Mouse (Mus musculus) cerebellum, postnatal 36 days (tissue): Measurements from ENCODE around the gene Defb25.
A peak's percentile ranks its signal among the peaks of the same experiment; 100 is the strongest.
"Not testable (repeated sequence)": the region's sequence is repeated elsewhere in the genome, so short reads cannot be mapped to it uniquely, and the experiment has no call there.

ENCODE experiments used
- DNase-seq, 2 experiments: peaks; one replicate each; pipeline ENCODE4 v3.0.0; 2021 to 2022; ENCODE audit warnings: mixed read lengths in 2 of 2

Gene Defb25

DNA sequence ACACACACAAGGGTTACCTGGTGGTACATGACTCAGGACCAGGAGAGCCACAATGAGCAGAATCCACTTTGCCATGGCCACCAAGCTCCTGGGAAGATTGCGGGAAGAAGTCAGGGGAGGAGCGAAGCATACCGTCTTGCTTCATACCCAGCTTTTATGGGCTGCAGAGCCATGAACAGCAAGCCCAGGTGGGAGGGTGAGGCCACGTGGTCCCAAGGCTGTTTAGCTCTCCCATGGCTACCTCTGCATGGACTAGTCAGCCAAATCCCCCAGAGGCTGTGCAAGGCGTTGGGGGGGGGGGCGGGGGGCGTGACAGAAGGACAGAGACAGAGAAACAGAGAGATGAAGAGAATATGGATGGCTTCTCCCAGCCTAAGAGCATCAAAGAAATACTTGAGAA lies at the start of gene Defb25:
Defb25 (minus strand) TSS at position 101 of the 400 bp plus-strand sequence.
- no peak for DNase-seq

DNA sequence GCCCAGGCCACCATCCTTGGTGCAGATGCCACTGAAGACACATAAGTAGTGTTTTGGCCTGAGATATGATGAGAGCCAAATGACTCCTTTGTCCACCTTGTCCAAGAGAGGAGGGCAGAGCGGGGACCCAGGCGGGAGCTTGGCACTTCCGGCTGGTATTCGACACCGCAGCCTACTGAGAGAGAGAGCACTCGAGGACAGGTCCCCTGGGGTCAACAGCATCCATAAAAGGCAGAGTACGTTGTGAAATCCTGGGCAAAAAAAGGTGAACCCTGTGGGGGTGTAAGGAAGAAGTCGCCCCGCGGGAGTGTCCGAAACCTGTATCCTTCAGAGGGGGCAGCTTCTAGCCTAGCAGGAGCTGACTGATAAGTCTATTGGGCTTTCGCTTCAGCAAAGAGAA lies 49.3 kb upstream of the Defb25 start:
- DNase-seq: no peak

DNA sequence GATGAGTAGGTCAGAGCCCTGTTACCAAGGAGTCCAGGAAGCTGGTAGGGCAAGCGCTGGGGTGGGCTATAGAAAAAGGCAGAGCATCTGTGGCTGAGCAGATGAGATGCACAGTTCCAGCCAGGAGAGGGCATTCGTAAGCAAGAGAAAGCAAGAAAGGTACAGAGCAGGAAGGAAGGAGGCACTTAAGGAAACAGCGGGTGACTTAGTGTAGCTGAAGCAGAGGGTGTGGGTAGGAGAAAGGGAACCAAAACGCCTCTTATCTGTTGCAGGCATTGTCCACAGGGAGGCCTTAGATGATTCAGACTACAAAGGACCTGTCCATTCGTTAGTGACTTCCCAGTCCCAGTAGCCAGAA lies 48.8 kb upstream of the Defb25 start:
- DNase-seq: peak in 1 of 2 experiments; percentile 46

DNA sequence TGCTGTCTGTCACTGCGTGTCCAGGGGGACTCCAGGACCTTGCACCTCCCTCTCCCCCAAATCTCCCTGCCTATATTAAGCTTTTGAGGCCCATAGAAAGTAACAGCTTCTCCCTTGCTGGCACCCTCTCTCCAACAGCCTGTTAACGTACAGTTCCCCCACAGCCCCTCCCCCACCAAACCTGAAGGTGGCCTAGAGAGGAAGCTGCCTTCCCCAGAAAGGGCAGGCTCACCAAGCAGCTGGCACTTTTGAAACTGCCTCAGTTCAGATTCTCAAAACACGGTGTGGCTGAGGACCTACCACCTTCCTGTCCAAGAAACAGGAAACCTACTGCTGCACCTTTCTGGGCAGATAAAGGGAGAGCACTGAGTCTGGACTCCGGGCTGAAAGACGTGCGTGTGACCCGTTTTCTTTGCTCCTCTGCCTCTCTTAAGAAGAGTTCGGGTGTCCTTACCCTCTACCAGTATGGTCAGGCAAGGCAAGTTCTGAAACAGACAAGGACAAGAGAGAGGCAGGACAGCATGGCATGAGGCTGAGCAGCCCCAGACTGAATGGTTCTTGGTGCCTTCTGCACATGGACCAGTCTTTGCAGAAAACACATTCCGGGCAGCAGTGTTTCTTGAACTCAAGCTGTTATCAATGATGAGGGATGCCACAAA lies 48.3 kb upstream of the Defb25 start:
- no peak for DNase-seq

DNA sequence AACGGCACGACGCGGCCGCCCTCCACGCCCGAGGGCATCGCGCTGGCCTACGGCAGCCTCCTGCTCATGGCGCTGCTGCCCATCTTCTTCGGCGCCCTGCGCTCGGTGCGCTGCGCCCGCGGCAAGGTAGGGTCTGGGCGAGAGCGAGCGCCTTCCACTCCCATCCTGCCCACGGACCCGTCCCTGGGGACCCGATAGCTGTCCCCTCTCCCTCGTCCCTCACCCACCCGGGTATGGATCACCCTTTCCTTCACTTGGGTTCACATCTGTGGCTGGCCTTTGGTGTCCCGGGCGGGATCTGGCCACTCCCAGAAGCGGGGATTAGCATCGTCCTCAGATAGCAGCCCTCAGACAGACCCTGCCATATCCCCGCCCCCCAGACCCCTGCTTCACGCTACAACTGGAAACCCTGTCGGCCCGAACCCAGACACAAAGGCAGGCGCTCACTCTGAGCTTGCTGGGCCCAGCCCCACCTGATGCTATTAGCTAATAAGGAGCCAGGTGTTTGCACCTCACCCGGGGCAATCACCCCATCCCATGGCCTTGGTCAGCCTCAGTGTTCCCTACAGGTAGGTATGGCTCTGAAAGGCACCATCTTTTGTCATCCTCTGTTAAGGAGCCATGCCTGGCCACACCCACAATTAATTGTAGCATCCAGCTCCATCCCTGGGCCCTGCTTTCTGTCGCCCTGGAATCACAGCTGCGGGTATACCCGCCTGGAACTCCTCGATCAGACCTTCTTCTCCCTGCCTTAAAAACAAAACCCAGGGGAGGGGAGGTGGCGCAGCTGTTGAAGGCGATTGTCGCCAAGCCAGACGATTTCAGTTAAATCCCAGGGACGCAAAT lies 47.0 kb upstream of the Defb25 start:
- DNase-seq: no peak

DNA sequence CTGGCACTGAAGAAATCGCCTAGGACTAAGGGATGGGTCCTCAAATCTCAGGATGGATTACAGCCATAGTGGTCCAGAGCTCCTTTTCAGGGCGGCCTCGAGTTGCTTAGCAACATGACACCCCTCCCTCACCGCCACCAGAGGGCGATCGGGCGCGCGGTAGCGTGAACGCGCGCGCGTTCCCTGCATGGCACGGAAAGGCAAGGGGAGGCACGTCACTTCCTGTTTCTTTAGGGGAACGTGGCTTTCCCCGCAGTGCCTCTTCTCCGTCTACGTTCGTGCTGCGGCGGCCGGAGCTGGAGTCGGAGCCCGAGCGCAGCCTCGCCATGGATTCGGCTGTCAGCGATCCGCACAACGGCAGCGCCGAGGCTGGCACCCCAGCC lies 46.4 kb upstream of the Defb25 start, which contains the start of gene H13:
H13 (plus strand) TSS at position 206 of the 383 bp plus-strand sequence.
- DNase-seq: peak; percentile 89

DNA sequence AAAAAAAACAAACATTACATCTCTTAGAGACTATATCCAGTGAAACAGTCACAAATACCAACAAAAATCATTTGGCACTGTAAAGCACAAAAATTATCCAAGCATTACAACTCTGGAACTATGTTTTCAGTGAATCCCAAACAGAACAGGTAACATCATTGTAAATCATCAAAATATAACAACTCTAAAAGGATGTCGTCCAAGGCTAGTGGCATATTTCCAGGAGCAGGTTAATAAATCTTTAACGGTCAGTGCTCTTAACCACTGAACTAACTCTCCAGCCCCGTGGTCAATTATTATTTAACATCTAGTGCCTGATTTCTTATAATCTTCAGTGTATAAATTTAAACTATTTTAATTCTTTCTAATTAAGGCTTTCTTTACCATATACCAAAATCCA lies 43.3 kb upstream of the Defb25 start:
- not testable (repeated sequence) for DNase-seq

DNA sequence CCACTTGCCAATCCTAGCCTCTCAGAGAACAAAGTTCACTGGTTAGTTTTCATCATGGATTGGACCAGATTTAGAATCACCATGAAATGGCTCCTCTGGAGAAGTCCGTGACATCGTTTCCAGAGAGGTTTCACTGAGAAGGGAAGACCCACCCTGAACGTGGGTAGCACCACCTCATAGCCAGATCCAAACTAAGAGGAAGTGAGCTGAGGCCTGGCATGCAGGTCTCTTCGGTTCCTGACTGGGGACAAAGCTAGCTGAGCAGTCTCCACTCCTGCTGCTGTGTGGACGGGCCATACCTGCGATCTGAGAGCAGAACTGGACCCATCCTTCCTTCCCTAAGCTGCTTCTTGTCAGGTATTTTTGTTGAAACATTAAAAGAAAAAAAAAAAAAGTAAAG lies 38.3 kb upstream of the Defb25 start:
- DNase-seq: no peak

DNA sequence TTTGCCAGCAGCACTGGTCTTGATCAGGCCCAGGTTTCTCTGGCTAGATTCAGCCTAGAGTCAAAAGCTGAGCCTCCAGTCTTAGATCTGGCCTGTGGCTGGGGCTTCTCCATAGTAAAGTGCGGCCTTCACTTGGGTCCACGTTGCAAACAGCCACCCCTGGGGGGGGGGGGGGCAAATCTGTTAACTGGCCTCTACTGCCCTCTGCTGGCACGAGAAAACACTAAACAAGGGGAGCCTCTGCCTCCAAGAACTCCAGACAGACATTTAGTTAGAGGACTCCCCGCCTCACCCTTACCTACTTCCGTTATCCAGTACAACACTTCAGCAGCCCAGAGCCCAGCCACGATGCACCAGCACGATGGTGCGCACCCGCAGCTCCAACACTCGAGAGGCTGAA lies 34.5 kb upstream of the Defb25 start:
- DNase-seq: no peak

DNA sequence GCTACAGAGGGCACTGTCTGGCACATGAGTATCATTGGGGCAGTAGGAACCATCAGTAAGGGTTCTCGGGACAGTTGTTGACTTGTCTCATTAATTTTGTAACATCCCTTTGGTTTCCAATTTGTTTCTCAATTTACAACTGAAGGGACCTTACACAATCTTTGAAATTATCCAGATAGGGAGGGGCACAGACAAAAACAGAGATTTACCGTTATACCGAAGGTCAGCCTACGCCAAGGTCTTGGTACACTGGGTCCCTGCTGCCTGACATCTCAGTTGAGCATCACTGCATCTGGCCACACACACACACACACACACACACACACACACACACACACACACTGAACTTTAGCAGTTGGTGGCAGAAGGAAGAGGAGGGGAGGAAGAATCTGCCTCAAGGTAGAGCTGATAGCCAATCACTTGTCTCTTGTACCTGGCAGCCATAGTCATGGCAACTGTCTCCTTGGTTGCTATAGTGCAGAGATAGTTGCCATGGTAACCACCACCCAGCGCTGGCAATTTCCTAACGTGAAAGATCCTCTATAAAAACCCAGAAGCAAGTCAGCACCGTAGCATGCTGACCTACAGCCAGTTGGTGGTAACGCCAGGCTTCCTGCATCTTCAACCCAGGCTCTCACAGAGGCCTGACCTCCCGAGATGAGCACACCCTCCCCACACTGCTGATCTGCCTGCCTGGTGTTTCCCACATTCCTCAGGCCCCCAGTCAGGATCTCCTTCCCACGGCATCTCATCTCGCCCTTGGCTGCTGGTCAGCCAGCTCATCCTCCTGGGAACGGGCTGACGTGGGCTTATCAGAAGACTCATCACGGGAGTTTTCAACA lies 31.2 kb upstream of the Defb25 start:
- DNase-seq: no peak

DNA sequence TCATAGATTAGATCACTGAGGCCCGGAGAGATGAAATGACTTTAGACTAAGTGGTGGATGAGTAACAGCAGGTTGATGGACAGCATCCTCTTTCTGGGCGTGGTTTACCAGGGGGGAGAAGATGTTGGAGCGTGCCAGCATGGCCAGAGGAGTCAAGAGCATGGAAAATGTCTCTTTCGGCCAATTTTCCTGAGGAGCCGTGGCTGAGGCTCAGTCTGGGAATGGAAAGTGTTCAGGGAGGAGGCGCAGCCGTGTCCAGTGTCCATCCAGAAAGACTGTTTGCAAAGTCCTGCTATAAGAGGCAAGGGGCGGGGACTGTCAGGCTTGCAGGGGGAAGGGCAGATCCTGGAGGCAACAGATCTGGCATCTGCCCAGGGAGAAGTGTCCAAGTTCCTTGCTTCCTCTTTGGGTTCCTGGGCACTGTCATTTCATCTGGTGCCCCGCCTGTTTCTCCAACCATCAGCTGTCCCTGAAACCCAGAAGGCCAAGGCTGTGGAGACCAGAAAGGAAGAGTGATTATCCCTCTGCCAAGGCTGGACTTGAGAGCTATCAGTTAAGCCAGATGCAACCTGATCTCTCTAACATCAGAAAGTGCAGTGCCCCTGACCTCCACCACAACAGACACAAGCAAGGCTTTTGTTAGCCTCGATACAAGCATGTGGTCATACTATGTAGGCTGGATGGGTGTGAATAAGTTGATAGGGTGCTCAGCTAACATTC lies 30.2 kb upstream of the Defb25 start:
- DNase-seq: no peak

DNA sequence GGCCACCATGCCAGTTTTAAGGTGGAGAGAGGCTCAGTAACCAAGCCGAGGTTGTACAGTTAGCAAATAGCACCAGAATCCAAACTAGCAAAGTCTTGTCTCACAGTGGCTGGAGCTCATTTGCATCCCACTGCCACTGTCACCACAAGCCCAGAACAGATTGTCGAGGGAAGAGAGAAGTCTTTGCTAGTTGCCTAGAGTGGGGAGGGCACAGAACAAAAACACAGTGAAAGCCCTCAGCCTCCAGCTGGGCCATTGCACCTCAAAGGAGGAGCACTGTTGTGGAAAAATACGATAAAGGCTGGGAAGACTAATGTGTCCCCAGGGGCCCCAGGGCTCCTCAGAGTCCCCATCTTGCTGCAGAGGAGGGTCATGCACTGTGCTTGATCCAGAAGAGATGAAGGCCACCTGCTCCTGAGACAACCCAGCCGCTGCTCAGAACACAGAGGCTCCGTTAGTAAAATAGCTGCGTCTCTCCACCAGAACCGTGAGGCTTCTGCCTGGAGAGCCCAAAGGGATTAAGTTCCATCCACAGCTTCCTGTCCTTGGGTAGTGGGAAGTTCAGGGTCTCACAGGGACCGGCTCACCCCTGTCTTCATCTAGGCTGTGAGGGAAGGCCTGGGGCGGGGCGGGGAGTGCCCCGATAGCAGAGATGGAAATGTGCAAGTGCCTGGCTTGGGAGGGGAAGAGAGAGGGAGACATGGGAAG lies 16.7 kb upstream of the Defb25 start:
- no peak for DNase-seq

DNA sequence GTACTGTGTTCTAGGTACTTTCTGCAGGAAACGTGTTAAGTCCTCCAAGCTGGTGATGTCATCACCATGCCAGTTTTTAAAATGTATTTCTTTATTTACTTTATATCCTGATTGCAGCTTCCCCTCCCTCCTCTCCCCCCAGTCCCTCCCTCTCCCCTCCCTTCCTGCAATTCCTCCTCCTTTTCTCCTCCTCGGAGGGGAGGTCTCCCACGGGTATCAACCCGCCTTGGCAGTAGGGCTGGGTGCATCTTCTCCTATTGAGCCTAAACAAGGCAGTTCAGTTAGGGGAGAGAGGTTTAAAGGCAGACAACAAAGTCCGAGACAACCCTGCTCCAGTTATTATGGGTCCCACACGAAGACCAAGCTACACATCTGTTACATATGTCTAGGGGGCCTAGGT lies 16.0 kb upstream of the Defb25 start:
- DNase-seq: no peak

DNA sequence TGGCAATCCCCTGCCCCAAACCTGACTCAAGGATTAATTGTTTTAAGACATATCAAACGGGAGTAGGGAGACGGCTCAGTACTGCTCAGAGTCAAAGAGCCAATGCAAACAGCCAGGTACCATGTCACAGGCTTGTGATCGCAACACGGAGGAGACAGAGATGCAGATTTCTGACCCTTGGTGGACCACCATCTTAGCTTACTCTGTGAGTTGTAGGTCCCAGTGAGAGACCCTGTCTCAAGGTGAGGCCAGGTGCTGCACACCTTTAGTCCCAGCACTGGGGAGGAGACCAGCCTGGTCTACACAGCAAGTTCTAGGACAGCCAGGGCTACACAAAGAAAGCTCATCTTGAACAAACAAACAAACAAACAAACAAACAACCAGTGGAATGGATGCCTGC lies 14.5 kb upstream of the Defb25 start:
- no peak for DNase-seq

DNA sequence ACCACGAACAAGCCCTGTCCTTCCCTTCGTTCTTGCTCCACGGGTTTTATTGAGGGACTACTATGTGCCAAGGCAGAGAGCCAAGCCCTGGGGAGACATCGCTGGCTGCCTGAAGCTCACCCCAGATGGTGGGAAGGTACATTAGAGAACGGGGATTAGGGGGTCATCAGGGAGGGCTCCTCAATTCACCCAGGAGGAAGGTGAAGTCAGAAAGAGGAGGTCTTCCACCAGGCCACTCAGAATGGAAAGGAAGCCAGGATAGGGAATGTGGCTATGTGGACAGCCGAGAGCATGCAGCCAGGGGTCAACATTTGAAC lies 14.1 kb upstream of the Defb25 start:
- DNase-seq: no peak

DNA sequence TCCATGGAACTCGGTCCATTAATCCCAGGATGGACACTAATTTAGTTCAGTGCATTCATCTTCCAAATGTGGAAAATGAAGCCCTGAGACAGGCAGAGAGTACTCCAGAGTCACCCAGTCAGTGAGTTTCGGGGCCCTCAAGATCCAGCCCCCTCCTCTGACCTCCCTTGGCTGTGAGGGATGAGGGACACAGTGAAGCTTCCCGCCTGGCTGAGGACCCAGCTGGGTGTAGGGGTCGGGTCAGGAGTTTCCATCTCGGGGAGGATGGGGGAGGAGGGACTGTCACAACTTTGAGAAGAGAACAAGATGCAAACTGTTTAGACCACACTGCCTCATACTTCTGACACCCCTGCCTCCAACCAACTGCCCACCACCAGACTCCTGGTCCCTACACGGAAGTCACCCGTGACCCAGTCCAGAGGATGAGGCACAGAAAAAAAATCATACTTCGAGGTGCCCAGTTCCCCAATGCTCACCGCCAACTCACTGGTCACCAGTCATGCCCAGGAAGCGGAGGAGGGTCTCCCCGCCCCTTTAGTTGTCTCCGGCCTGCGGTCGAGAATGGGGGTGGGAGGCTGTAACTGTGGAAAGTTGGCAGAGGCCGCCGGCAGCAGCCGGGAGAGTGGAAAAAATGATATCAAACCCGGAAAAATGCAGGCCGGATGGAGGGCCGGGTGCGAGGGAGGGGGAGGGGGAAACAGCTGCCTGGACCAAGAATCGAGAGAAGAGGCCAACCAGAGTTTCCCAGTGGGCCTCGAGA lies 13.6 kb upstream of the Defb25 start:
- no peak for DNase-seq

DNA sequence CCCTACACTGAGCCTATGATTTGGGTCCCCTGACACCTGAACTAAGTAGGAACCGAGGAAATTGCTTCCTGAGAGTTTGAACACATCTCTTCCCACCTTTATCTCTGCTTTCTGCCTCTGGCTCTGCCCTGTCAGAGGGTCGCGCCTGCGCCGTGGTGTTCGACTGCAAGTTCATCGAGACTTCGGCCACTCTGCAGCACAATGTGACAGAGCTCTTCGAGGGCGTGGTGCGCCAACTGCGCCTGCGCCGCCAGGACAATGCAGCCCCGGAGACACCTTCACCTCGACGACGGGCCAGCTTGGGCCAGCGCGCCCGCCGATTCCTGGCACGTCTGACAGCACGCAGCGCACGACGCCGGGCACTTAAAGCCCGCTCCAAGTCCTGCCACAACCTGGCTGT lies 11.5 kb upstream of the Defb25 start:
- no peak for DNase-seq

DNA sequence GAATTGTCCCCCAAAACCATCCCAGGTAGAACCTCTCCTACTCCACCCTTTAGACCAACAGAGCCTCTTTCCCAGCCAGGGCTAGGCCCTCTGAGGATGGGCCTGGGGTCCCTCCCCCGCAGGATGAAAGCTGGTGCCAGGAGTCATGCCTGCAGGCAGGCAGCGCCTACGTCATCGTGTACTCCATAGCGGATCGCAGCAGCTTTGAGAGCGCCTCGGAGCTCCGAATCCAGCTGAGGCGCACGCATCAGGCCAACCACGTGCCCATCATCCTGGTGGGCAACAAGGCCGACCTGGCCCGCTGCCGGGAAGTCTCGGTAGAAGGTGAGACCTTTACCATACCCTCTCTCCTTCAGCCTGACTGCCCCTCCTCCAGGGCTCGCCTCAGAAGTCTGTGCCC lies 10.5 kb upstream of the Defb25 start:
- no peak for DNase-seq

DNA sequence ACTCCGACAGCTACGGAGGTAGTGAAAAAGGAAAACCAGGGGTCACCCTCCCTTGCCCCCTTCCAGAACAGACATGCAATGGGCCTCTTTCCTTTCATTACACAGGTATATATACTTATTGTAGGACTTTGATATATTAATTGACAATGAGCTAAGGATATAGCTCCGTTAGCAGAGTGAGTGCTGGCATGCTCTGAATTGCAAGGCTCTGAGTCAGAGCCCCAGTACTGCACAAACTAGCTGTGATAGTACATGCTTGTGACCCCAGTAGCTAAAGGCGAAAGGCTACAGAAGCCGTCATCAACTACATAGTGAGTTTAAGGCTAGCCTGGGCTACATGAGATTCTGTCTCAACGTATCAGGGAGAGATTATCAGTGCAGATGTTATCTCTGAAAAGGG lies 7.1 kb upstream of the Defb25 start:
- DNase-seq: no peak

DNA sequence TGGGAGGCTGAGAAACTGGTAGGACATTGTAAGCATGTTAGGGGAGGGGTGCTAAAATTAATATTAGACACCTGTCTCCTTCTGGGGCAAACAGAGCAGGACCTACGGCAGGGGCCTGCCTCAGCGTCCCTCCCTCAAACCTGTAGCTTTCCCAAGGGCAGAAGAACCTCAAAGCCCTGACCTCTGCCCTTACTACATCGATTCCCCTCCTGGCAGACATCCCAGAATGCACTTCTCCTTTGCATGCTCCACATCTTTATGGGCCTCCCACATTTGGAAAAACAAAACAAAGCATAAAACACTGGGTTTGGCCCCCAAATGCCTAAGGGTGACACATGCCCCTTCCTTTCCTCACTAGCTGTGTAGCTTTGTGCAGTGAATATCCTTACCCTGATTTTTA lies 6.4 kb upstream of the Defb25 start:
- DNase-seq: no peak

DNA sequence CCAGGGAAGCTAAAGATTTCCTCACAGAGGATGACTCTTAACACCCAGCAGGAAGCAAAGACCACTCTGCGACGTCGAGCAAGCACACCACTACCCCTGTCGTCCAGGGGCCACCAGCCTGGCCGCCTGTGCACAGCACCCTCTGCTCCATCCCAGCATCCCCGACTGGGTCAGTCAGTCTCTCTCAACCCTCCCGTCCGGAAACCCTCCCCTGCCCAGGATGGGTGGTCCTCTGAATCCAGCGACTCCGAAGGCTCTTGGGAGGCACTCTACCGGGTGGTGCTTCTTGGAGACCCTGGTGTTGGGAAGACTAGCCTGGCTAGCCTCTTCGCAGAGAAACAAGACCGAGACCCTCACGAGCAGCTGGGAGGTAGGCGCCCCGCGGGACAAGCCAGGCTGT lies 5.2 kb upstream of the Defb25 start:
- DNase-seq: no peak
